Mouse (Mus musculus): ENCODE results near the gene B3gntl1.
"Not testable (repeated sequence)": the region's sequence is repeated elsewhere in the genome, so short reads cannot be mapped to it uniquely, and the experiment has no call there.

Gene B3gntl1

DNA sequence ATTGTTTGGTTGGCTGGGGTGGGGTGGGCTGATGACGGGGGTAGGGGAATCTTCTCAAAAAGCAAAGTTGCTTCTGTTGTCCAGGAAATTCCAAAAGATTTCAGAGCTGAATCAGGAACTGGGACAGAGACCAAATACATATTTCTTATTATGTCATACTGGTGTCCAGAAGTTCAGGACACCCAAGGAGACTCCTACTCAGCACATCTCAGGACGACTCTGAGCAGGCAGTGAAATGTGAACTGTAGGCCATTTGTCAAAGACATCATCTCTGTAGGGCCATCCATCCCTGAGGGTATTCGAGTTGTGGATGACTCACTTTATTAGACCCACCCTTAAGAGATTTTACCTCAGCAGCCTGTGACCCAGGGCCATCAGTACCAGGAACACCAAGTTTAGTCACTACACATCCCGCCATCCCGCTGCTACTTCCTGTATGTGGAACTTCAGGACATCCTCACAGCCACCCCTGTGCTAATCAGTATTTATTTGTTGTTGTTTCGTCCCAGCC is 12.6 kb upstream of the B3gntl1 start:
- DNase-seq (ENCODE audit: low read depth, low spot score), result no peak

DNA sequence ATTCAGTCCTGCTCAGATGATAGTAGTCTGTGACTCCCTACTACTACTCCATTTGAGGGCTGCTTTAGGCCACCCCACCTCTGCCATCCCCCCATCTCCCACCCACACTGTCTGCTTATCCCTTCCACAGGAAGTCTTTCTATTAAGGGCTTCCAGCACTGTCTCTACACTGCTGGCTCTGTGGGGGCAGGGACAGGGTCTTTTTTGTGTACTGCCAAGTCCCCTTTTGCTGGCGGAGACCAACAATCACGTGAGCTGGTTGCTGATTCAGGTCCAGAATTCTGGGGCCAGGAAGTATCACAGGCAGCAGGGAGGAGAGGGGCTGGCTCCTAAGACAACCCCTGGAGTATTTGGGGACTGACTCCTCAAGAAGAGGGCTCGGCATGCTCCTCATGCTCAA is 10.3 kb upstream of the B3gntl1 start:
- DNase-seq (ENCODE audit: low read depth, low spot score), result no peak

DNA sequence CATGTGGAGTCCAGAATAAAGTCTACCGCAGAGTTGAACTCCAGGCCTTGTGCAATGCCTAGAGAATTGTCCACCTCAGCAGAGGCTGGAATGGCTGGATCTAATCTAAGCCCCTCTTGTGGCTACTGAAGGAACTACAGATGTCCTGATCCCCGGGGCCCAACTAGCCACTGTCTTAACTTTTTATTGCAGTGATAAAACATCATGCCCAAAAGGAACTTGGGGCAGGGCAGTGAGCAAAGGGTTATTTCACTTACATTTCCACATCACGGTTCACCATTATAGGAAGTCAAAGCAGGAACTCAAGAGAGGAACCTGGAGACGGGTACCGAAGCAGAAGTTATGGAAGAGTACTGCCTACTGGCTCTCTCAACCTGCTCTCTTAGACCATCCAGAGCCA is 7.8 kb upstream of the B3gntl1 start:
- no peak for DNase-seq (ENCODE audit: low read depth, low spot score)

GRCm38 (mm10) chr11:121679581-121679980 is 6.6 kb upstream of the B3gntl1 start:
- DNase-seq (ENCODE audit: low read depth, low spot score), result no peak

DNA sequence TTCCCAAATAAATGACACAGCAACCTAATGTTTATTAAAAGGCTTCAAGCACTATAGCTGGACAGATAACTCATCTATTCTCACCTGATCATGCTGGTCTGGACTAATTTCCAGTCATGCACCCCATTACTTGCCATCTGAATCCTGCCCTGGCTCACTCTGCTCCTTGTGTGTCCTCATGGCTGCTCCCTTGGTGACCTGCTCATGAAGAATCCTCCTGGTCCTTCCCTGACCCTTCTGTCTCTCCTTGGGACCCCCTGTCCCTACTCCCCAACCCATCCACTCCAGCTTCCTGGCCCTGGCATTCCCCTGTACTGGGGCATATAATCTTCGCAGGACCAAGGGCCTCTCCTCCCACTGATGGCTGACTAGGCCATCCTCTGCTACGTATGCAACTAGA is 3.9 kb upstream of the B3gntl1 start:
- no peak for DNase-seq (ENCODE audit: low read depth, low spot score)

DNA sequence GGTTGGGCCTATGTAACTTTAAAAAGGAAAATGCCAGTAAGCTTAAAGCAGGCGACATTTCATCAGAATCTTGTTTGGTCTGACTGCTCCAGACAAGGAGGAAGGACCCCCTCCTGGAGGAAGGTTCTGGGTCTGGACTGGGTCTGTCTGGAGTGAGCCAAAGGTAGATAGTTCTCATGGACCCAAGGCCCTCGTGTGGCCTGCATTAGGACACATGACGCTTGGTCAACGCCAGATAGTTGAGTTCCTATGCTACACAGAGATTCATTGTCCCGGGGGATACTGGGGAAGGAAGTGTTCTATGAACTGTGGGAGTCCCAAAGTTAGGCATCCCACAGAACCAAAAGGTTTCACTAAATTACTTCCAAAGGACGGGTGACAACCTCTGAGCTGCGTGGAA is 676 bp upstream of the B3gntl1 start:
- DNase-seq (ENCODE audit: low read depth, low spot score), result no peak

GRCm38 (mm10) chr11:121672312-121672989 is 502 bp downstream of the B3gntl1 start:
- no peak for DNase-seq (ENCODE audit: low read depth, low spot score)

DNA sequence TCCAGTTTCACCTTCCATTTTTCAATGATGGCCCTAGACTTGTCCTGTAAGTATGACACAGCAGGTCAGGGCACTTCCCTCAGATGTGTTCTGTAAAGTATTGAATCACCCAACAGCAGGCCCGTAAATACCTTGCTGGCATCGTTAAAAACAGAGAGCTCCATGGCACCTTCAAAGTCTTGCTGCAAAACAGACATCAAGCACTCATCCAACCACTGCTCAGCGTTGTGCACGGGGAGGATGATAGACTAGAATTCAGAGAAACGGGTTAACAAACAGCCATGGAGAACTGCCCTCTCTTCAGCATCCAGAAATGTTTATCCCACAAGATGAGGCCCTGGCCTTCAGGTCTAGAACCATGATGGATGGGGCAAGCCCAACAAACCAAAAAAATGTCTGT is 2.0 kb downstream of the B3gntl1 start:
- DNase-seq (ENCODE audit: low read depth, low spot score), result no peak

GRCm38 (mm10) chr11:121668776-121669175 is 4.2 kb downstream of the B3gntl1 start:
- no peak for DNase-seq (ENCODE audit: low read depth, low spot score)

DNA sequence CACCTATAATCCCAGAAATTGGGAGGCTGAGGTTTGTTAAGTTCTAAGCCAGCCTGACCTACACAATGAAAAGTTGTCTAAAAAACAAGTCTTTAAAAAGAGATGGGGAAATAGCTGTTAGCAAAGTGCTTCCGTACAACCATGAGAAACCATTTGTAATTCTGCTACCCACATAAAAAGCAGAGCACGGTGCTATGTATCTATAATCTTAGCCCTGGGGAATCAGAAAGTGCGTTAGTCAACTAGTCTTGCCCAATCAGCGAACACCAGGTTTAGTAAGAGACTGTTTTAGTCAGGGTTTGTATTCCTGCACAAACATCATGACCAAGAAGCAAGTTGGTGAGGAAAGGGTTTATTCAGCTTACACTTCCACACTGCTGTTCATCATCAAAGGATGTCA is 5.4 kb downstream of the B3gntl1 start:
- DNase-seq (ENCODE audit: low read depth, low spot score), result no peak

DNA sequence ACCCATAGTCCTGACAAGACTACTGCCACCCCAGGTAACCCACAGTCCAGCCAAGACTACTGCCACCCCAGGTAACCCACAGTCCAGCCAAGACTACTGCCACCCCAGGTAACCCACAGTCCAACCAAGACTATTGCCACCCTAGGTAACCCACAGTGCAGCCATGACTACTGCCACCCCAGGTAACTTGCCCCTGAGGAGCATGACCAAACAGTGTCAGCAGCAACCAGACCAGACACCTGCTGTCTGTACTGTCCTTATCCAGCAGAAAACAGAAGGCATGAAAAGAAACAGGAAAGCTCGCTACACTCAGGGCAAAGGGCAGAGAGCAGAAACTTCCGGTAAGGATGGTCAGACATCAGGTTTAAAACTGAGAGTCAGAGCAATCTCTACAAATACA is 11.8 kb downstream of the B3gntl1 start:
- DNase-seq (ENCODE audit: low read depth, low spot score), result no peak

DNA sequence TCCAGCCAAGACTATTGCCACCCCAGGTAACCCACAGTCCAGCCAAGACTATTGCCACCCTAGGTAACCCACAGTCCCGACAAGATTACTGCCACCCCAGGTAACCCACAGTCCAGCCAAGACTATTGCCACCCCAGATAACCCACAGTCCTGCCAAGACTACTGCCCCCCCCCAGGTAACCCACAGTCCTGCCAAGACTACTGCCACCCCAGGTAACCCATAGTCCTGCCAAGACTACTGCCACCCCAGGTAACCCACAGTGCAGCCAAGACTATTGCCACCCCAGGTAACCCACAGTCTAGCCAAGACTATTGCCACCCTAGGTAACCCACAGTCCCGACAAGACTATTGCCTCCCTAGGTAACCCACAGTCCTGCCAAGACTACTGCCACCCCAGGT is 12.3 kb downstream of the B3gntl1 start:
- DNase-seq (ENCODE audit: low read depth, low spot score), result not testable (repeated sequence)

DNA sequence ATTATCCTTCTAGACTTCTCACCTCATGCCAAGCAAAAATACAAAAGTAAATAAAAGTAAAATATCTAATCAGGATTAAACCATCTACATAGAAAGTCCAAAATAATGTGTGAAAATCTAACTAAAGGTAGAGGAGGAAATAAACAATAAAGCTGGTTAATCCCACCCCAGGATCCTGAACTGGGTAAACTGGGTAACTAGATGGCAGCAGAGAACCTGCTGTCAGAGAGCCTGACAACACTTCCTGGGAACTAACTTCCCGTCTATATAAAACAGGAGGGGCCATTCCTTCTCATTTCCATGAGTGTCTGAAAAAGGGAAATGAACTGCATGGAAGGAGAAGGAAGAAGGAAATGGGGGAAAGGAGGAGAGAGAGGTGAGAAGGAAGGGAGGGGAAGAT is 14.8 kb downstream of the B3gntl1 start:
- DNase-seq (ENCODE audit: low read depth, low spot score), result no peak

GRCm38 (mm10) chr11:121655807-121656511 is 17.0 kb downstream of the B3gntl1 start:
- DNase-seq (ENCODE audit: low read depth, low spot score), result no peak

- no peak for DNase-seq (ENCODE audit: low read depth, low spot score)
Measured at GRCm38 (mm10) chr11:121655166-121655806, 17.7 kb downstream of the B3gntl1 start.

DNA sequence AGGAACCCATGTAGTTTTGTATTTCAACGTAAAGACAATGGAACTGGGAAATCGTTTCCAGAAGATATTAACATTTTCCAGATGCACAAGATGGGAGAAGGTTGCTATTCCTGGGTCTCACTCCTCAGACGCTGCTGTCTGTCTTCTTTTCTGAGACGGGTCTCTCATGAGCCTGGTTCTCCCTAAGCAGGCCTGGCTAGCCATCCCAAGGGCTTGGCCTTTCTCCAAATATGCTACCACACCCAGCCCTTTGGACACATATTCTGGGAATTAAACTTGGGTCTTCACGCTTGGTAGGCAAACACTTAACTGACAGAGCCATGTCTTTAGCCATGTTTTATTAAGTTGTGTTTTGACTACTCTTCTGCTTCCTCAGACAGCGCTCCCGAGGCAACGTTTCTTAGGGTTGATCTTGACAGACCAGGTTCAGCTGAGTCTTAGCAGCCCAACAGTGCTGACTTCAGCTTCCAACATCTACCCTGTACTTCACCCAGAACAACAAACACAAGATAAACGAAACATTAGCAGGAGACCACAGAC is 18.5 kb downstream of the B3gntl1 start:
- no peak for DNase-seq (ENCODE audit: low read depth, low spot score)

DNA sequence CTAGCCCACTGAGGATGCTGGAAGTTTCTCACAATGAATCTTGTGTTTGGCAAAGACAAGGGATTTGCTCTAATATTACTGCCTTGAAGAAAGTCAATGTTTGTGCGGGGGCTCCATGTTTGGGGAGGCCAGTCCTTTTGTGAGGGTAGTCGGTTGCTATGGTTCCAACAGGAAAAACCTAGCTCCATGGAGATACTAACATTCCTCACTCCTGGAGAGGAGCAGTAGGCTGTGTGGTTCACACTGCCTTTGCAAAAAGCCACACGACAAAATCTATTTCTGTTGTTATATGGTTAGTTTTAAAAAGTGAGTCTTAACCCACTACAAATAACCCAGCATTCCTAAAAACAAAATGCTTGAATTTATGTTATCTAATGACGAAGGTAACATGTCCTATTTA is 19.3 kb downstream of the B3gntl1 start:
- no peak for DNase-seq (ENCODE audit: low read depth, low spot score)

GRCm38 (mm10) chr11:121652547-121653305 is 20.2 kb downstream of the B3gntl1 start:
- DNase-seq (ENCODE audit: low read depth, low spot score), result no peak

- no peak for DNase-seq (ENCODE audit: low read depth, low spot score)
Measured at GRCm38 (mm10) chr11:121651983-121652382, 21.0 kb downstream of the B3gntl1 start.

DNA sequence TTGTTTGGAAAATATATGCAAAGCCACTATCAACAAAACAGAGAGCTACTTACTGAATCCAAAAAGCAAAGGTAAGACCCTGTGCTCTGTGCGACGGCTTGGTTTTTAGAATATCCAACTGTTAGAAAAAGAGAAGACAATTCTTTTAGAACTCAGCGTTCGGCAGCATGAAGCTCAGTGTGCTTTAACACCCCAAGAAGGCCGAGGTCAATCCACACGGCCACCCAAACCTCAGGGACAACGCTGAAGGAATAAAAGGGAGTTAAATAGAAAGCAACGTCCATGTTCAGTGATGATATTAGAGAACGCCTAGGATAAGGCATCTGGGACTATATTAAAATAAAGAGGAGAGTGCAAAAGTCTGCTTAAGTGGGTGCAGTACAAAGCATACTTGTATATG is 21.4 kb downstream of the B3gntl1 start:
- DNase-seq (ENCODE audit: low read depth, low spot score), result no peak

GRCm38 (mm10) chr11:121650668-121651067 is 22.3 kb downstream of the B3gntl1 start:
- no peak for DNase-seq (ENCODE audit: low read depth, low spot score)

GRCm38 (mm10) chr11:121649900-121650299 is 23.1 kb downstream of the B3gntl1 start:
- no peak for DNase-seq (ENCODE audit: low read depth, low spot score)
